Mouse (Mus musculus) adrenal gland, postnatal 10 days (tissue): Measurements from ENCODE around the gene Dhrs3. TPM values are rescaled to one million over a fixed set of nuclear protein-coding genes. Genes with fewer than 3 reads are reported as not detected.

Source experiments
- DNase-seq: peaks from one replicate; pipeline ENCODE4 v3.0.0; 2021; ENCODE audit warnings: mixed read lengths
- total RNA-seq, 2 experiments: library from RNA; stranded (reverse); gene quantifications; 2 replicates each; pipeline ENCODE4 v1.2.3; 2021

The Dhrs3 gene
- total RNA-seq, 2 experiments from 2014 or later, result 108 to 126 TPM

GRCm38 (mm10) chr4:144974458-144974857 lies 81.8 kb downstream of the Dhrs3 start:
- DNase-seq, result no peak

- DNase-seq, result no peak
These were observed 82.9 kb downstream of the Dhrs3 start for GRCm38 (mm10) chr4:144975505-144975904.

- no peak for DNase-seq
These were observed 84.4 kb downstream of the Dhrs3 start for GRCm38 (mm10) chr4:144977057-144977456.

Other genes with a start within 250 kb of the Dhrs3 start
- gene Gm436, start 206.5 kb upstream of the Dhrs3 start, total RNA-seq, result not detected
- not detected for gene Gm13178, start 171.4 kb upstream of the Dhrs3 start, total RNA-seq
- gene Gm438, start 106.2 kb upstream of the Dhrs3 start, total RNA-seq, result not detected